Mouse (Mus musculus) cerebral cortex, adult 2 months (tissue): ENCODE results near the gene Sectm1b.

Experiments used
- WGBS: fragments of 180-500 bp; shearing (Covaris S2); methylation state at CpG from one replicate; pipeline ENCODE4 v1.1.7; 2018; 5-methylcytosine and 5-hydroxymethylcytosine counted together

The Sectm1b gene

DNA sequence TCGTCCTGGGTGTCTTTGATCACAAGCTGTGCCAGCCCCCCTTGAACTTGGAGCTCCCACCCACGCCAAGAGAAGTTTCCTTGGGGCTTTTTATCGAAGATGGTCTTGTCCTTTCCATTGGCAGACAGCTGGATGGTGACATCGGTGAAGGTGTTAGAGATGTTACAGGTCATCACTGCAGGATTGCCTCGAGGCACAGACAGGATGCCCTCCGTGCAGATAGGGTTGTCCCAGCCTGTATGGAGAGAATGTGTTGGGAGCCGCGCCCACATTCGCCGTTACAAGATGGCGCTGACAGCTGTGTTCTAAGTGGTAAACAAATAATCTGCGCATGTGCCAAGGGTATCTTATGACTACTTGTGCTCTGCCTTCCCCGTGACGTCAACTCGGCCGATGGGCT lies 6.3 kb upstream of the Sectm1b start:
- WGBS: 93% methylated on average over 12 of the region's 16 CpGs

DNA sequence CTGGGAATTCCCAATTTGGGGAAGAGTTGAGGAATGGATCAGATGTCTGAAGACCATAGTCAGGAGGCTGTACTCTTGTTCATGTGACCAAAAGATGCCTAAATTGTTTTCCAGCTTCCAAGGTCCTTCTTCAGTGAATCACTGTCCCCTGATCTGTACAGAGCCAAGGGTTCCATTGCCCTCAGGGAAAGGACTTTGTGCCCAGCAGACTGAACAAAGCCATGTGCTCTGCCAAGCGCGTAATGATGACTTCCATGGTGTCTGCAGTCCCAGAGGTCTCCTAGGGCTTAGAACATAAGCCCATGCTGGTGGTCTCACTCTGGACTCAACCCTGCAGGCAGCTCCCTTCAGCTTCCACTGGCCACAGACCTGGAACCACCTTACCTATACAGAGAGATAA lies 4.5 kb upstream of the Sectm1b start:
- WGBS: 95% methylated on average over 2 of the region's 2 CpGs

DNA sequence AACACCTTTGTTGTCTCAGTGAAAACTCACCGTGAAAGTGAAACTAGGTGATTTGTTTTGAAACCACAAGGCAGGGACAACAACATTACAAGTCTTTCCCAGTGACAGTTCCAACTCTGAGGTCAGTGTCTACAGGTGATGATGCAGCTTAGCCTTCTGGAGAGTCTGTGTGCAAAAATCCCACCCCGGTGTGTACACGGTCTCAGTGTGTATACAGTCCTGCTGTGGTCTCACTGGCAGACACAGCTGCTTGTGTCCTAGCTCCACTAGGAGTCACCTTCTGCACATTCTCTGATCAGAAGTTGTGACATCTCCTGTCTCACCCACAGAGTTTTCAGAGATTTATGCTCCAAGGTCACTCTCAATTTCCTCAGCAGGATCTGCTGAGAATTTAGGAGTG lies 828 bp upstream of the Sectm1b start:
- WGBS: 81% methylated on average over 3 of the region's 3 CpGs

DNA sequence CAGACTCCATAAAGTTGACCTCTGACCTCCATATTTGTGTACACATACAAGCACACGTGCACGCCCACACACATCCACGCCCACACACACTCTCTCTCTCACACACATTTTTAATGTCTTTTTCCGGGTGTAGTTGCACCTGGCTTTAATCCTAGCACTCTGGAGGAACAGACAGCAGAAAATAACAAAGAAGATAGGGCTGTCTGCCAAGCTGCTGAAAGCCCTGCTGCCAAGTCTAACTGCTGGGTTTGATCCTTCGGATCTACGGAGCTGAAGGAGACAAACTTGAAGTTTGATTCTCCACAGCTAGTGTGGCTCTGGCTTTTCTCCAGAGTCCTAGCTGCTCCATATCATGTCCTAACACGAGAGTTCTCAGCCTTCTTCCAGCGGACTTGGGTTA lies 1.8 kb downstream of the Sectm1b start:
- WGBS: 44% methylated on average over 8 of the region's 8 CpGs

DNA sequence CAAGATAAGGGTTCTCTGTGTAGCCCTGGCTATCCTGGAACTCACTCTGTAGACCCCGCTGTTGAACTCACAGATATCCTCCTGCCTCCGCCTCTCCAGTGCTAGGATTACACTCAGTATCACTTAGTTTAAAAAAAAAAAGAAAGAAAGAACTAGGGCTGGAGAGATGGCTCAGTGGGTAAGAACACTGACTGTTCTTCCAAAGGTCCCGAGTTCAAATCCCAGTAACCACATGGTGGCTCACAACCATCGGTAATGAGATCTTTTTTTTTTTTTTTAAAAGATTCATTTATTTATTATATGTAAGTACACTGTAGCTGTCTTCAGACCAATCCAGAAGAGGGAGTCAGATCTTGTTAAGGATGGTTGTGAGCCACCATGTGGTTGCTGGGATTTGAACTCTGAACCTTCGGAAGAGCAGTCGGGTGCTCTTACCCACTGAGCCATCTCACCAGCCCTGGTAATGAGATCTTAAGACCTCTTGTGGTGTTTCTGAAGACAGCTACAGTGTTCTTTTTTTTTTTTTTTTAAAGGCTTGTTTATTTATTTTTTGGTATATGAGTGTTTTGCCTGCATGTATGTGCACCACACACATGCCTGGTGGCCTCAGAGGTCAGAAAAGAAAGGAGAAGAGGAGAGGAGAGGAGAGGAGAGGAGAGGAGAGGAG lies 2.8 kb downstream of the Sectm1b start:
- 95% methylated on average over 6 of the region's 6 CpGs for WGBS

DNA sequence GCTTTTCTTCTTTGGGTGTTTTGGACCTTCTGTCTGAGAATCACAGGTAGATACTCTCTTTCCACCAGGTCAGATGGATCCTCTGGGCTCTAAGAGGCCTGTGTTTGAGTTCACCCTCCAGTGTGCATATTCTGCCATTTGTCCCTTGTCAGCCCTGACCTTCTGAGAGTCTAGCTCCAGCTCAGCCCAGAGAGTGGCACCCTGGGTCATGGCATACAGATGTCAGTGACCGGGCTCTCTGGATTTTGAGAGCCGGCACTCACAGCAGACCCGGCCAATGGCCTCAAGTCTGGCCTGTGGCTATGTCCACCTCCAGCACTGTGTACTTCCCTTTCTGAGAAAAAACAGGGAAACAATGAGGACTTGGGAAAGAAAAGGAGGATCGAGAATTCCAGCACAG lies 3.9 kb downstream of the Sectm1b start:
- WGBS: 96% methylated on average over 4 of the region's 4 CpGs

DNA sequence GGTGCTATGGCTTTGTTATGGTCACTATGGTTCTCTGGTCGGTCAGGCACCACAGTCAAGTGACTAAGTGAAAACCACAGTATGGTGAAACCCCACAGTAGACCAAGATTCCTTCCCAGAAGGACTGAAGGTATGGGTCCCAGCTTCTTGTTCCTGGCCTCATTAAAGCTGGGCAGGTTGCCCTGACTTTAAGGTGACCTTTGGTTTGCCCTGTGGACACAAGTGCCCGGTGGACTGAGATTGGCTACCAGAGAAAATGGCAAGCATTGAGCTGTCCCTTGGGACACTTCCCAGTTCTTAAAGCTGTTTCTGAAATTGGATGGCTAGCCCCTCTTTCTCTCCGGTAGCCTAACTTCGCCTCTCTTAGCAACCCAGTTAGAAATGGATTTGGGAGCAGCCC lies 4.4 kb downstream of the Sectm1b start:
- 92% methylated on average over 4 of the region's 4 CpGs for WGBS

DNA sequence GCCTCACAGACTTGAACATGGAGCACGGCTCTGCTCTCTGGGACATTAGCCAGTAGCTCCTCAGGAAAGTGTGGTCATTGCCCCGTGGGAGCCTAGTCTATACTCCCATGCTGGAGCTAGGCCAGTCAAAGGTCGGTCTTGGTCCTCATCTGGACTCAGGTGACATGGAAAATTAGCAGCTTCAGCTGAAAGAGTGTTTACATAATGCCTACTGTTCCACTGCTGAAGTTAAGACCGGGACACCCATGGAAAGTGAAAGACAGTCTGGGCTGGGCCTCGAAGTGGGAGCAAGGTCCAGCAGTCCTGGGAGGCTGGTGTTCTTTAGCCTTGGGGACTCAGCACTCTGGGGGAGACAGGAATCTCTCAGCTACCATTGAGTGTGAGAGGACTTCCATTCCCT lies 5.2 kb downstream of the Sectm1b start:
- 87% methylated on average over 5 of the region's 5 CpGs for WGBS

DNA sequence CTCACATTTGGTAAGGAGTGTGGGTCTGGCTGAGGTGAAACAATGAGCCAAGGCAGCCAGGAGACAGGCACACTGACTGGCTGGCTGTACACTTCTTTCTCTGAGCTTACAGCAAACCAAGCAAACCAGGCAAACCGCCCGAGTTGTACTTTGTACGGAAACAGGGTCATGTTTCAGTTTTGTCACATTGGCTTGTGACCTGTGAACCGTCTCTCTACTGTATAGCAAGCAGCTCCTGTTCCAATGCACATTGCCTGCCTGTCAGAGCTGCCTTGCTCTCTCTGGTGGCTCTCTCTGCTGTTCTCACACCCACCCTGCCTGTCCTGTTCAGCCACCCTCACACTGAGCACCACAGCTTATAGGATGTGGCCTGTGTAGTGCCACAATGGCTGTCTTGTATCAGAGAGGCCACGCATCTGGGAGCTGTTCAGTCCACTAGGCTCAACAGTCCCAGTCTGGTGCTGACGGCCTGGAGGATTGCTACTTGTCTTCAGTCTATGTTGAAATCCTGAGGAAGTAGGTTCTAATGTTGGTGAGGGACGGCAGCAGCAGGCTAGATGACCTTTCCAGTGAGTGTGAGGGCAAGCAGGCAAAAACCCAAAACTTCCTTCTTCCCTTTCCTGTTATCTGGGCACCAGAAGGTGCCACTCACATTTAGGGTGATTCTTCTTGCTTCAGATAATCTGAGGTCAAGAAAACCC lies 6.7 kb downstream of the Sectm1b start:
- 73% methylated on average over 7 of the region's 7 CpGs for WGBS

DNA sequence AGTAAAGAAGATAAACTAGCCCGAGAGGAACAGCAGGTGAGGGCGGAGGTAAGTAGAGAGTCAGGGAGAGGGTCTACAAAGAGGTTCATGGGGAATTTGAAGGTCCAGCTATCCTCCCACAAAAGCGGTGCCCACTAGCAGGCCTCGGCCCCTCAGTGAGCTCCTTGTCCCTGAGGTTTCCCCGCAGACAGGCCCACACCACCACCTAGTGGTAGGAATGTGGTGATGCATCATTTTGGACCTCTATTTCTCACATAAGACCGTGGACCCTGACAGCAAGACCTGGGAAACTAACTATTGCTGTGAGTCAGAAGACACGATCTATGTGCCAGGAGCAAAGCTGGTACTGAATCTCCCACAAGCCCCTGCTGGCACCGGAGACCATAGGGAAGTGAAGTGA lies 9.8 kb downstream of the Sectm1b start:
- 17% methylated on average over 8 of the region's 8 CpGs for WGBS

DNA sequence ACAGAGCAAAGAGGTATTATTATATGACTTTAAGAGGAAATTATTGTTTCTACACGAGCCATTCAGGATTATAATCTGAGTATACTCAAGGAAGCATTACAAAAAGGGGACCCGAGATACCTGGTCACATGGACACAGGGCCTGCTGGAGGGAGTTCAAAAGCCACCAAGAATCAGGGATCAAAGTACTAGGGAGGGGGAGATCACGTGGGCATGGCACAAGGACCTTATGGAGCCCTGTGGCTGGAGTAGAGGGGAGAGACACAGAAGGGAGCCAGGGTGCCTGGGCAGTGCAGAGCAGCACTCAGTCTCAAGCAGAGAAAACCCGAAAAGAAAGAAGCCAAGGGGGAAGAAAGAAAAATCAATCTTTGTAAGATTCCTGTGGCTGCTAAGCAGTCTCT lies 11.0 kb downstream of the Sectm1b start:
- WGBS: 80% methylated on average over 4 of the region's 4 CpGs

DNA sequence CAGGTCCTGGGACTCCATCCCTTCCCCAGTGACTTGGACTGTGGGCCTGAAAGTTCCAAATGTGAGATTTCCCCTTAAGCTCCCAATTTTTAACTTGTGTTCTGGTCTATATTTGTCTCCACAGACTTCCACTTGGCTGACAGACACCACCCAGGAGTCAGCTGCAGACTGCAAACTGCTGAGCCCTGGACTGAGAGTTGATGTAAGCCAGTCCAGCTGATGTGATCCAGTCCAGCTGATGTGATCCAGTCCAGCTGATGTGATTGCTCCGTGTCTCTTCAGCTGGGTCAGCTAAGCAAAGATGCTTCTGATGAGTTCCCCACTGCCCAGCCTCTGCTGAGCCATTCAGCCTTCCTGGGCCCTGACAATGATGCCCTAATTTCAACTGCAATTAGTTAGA lies 11.6 kb downstream of the Sectm1b start:
- WGBS: 56% methylated on average over 1 of the region's 1 CpGs

DNA sequence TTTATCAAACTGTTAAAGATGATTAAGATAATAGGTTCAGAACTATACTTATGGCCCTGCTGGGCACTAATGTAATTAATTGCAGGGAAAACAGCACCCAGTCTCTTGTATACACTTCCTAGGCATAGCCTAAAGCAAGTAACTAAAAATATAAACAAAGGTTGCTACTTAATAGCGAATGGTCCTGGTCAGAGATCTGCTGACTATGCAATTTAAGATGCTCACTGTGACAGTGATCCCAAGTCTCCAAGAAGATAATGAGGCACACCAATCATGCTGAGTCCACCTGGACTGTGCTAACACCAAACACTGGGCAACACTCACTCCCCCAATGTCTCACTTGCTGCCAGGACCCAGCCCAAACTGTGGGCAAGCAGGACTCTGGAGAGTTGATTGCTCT lies 13.5 kb downstream of the Sectm1b start:
- 79% methylated on average over 1 of the region's 1 CpGs for WGBS

DNA sequence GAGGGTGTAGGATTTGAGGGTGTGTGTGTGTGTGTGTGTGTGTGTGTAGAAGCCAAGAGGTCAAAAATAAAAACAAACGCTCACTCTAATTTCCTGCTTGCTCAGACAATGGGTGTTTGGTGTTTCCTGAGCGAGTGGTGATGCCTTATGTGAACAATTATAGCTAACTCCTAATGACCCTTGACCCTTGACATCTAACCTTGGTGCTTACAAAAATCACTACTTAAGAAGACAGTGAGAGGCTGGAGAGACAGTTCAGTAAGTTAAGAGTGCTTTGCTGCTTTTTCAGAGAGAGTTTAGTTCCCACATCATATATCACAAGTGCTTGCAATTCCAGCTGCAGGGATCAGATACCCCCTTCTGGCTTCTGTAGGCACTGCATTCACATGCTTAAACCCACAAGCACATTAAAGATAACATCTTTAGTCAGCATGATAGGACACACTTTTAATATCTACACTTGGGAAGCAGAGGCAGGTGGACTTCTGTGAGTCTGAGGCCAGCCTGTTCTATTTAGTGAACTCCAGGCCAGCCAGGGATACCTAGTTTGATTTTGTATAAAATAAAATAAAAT lies 15.5 kb downstream of the Sectm1b start:
- WGBS: 81% methylated on average over 2 of the region's 2 CpGs

DNA sequence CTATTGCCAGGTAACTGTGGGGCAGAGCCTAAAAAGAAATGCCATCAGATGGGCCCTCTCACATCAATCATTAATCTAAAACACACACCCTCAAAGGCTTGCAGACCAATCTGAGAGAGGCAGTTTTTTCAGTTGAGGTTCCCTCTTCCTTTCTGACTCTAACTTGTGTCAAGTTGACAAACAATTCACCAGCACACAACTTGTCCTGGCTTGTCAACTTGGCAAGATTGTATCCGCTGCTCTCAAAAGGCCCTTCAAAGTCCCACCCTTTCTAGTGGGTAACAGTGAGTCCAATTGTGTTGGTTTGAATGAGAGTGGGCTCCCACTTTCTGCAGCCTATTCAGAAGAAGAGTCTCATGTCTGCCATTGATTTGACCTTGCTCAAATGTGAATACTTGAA lies 18.1 kb downstream of the Sectm1b start:
- WGBS: 69% methylated on average over 1 of the region's 1 CpGs

DNA sequence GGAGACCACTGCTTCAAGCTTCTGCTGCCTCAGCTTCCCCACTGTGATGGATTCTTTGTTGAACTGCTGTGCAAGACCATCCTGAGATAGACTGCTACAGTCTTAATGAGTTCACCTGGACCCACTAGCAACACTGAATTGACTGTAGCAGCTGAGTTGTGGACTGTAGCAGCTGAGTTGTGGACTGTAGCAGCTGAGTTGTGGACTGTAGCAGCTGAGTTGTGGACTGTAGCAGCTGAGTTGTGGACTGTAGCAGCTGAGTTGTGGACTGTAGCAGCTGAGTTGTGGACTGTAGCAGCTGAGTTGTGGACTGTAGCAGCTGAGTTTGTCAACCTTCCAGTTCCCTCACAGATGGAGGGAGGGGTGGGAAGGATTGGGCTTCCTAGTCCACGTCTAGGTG lies 20.3 kb downstream of the Sectm1b start:
- WGBS: 38% methylated on average over 1 of the region's 1 CpGs

DNA sequence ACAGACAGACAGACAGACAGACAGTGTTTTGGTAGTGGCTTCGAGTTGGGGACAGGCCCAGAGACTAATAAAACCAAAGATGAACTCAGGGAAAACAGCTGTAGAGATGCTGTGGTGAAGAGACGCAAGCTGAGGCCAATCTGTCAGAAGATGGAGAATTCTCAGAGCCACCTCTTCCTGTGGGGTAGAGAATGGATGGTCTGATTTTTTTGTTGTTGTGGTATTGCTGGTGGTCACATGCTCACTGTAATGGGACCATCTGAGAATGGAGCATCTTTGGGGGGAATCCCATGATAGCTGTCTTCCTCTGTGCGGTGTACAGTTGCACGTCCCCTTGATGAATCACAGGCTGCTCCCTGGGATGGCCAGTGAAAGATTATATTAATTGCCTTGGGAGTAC lies 20.9 kb downstream of the Sectm1b start:
- 80% methylated on average over 4 of the region's 4 CpGs for WGBS

DNA sequence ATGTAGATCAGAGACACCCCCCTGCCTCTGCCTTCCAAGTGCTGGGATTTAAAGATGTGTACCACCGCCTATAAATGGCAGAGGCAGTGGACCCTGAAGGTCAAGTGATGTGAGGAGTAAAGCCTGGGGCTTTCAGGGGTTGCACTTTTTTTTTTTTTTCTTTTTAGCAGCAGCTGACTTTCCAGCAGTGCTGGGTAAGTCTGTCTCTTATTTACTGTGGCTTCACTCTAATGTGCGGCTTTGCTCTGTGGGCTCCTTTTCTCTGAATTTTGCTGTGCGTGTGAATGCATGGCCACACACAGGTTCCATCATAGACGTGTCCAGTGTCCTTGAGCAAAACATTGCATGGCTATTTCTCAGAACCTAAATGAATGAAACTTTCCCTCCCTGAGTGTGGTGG lies 21.7 kb downstream of the Sectm1b start:
- WGBS: 76% methylated on average over 4 of the region's 4 CpGs

DNA sequence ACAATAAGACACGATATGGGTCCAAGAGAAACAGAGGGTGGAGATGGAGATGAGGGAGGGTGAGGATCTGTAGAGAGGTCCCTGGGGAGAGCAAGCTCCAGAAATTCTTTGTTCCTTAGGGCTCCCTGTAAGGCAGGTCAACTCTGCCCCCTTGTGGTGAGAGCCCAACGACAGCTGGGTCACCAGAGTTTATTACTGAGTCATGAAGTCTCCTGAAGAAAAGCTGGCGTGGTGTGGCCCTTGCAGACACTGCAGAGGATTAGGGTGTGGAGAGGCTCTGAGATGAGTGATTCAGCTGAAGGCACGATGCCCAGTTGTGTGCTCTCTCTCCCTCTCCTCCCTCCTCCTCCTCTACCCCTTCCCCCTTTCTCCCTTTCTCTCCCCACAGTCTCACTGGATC lies 22.2 kb downstream of the Sectm1b start:
- 1% methylated on average over 4 of the region's 4 CpGs for WGBS

DNA sequence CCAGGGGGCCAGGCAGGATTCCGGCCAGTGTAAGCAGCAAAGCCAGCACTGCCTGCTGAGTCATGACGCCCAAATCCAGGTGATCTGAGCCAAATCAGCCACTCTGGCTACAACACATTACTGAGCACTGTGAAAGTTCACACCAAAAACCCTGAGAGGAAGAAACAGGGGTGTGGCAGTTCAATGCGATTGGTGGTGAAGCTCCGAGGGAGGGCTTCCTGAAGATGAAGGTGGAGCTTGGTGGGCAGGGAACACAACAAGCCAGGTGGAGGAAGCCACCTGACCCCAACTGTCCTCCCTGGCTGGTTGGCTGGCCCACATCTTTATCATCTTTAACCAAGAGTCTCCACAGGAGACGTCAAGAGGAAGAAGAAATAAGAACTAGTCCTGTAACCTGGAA lies 24.1 kb downstream of the Sectm1b start, which contains the start of gene Cd7:
Gene Cd7 (minus strand): TSS at position 117 of the 400 bp plus-strand sequence.
- WGBS: 60% methylated on average over 5 of the region's 5 CpGs

DNA sequence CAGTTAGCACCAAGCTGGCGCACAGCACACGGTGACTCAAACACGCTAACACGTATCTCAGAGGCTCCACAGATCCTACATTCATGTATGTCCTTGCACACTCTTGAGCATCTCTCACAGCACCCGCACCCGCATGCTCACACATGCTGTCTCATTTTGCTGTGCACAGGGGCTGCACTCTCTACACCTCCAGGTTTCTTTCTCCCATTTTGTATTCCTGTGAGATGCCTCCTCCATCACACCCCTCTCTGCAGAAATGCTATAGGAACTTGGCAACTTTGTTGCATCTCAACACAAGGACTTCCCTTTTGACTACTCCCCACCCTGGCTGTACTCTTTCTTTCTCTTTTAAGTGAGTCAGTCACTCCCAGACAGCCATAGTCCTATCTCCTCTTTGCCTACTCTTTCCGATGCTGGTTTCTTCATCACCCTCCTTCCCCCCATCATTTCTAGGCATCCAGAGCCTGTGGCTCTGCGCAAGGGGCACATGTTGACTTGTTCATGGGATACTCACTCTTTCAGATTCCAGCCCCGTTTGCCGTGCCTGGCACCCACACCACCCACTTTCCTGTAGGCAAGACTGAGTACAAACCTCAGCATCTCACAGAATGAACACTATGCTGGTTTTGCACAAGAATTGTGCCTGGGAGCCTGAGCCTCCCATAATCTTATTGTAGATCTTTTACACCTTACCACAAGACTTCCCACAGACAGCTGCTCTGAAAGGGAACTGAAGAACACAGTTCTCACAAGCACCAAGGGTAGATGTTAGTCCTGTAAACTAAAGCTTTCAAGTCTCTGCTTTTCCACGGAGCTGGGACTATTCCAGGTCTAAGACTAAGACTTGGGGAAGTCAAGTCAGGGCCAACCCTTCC lies 24.8 kb downstream of the Sectm1b start:
- WGBS: 65% methylated on average over 11 of the region's 11 CpGs

DNA sequence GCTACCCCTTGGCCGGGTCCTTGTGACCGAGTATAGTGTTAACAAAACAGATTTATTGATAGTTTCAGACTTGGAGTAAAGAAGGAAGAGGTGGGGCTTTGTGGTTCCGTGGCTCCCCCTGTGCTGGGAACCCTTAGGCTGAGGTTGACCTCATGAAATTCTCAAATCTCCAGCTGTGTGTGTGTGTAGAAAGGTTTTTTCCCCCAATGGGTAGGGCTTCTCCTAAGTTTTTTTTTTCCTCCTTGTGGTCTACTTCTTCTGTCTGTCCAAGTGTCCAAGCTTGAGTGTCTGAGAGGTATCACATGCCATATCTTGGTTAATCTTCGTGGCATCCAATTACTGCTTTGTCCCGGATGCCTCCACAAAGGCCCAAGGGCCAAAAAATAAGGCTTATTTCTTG lies 30.3 kb downstream of the Sectm1b start:
- 90% methylated on average over 5 of the region's 5 CpGs for WGBS
